Mouse (Mus musculus): ENCODE results near the gene Gipc2. TPM values are rescaled to one million over a fixed set of nuclear protein-coding genes. Genes with fewer than 3 reads are reported as not detected.

The Gipc2 gene
- polyA plus RNA-seq, 1 experiment = 0.06 TPM

- WGBS = 97% methylated on average over 7 of the region's 7 CpGs
- Histone ChIP-seq H3K4me3 (ENCODE audit: extremely low read depth, insufficient read depth, insufficient read length) (no peak overlapping the region), H3K27me3 (ENCODE audit: control insufficient read depth, insufficient read depth, low read length) (no peaks in the 10 kb centered on the region), H3K4me1 (ENCODE audit: control insufficient read depth, insufficient read depth, insufficient read length) (peaks cover 9% of the 10 kb centered on the region), H3K36me3 (ENCODE audit: control insufficient read depth, insufficient read depth, low read length) (no peaks in the 10 kb centered on the region), H3K27ac (ENCODE audit: insufficient read depth, low read length) (no peak overlapping the region)
- DNase-seq (ENCODE audit: low read depth in 1 of 2, low spot score in 2 of 2) = no peak
- TF ChIP-seq POLR2A (IDR thresholded peaks at IDR 0.05; ENCODE audit: low read depth, low read length) (no peak), CTCF (IDR thresholded peaks at IDR 0.05; ENCODE audit: extremely low read depth, insufficient read depth, insufficient read length, insufficient replicate concordance) (no peak)
Measured at GRCm38 (mm10) chr3:152208096-152208885, 42.3 kb upstream of the Gipc2 start.

GRCm38 (mm10) chr3:152207156-152207555, 41.1 kb upstream of the Gipc2 start:
- DNase-seq (ENCODE audit: low read depth in 1 of 2, low spot score in 2 of 2) = no peak
- WGBS = 96% methylated on average over 4 of the region's 4 CpGs
- TF ChIP-seq POLR2A (IDR thresholded peaks at IDR 0.05; ENCODE audit: low read depth, low read length) = no peak
- no peak for TF ChIP-seq CTCF (IDR thresholded peaks at IDR 0.05; ENCODE audit: extremely low read depth, insufficient read depth, insufficient read length, insufficient replicate concordance)

GRCm38 (mm10) chr3:152204577-152204976, 38.5 kb upstream of the Gipc2 start:
- no peak for DNase-seq (ENCODE audit: low read depth in 1 of 2, low spot score in 2 of 2)
- Histone ChIP-seq H3K36me3 (ENCODE audit: control insufficient read depth, insufficient read depth, low read length) (no peaks in the 10 kb centered on the region), H3K27me3 (ENCODE audit: control insufficient read depth, insufficient read depth, low read length) (no peaks in the 10 kb centered on the region), H3K27ac (ENCODE audit: insufficient read depth, low read length) (no peak overlapping the region), H3K4me1 (ENCODE audit: control insufficient read depth, insufficient read depth, insufficient read length) (peaks cover 2% of the 10 kb centered on the region; the same call in 1 of the 2 replicates), H3K4me3 (ENCODE audit: extremely low read depth, insufficient read depth, insufficient read length) (no peak overlapping the region)
- TF ChIP-seq CTCF (IDR thresholded peaks at IDR 0.05; ENCODE audit: extremely low read depth, insufficient read depth, insufficient read length, insufficient replicate concordance) = no peak
- TF ChIP-seq POLR2A (IDR thresholded peaks at IDR 0.05; ENCODE audit: low read depth, low read length) = no peak
- 69% methylated on average over 3 of the region's 3 CpGs for WGBS

More at GRCm38 (mm10) chr3:152207156-152207555, 41.1 kb upstream of the Gipc2 start:
- no peak overlapping the region for H3K4me3 ChIP-seq (ENCODE audit: extremely low read depth, insufficient read depth, insufficient read length)
- H3K36me3 ChIP-seq (ENCODE audit: control insufficient read depth, insufficient read depth, low read length) = no peaks in the 10 kb centered on the region
- H3K4me1 ChIP-seq (ENCODE audit: control insufficient read depth, insufficient read depth, insufficient read length) = peaks cover 5% of the 10 kb centered on the region
- no peaks in the 10 kb centered on the region for H3K27me3 ChIP-seq (ENCODE audit: control insufficient read depth, insufficient read depth, low read length)
- H3K27ac ChIP-seq (ENCODE audit: insufficient read depth, low read length) = no peak overlapping the region

GRCm38 (mm10) chr3:152203996-152204395, 38.0 kb upstream of the Gipc2 start:
- H3K4me1 ChIP-seq (ENCODE audit: control insufficient read depth, insufficient read depth, insufficient read length) = no peaks in the 10 kb centered on the region
- no peaks in the 10 kb centered on the region for H3K36me3 ChIP-seq (ENCODE audit: control insufficient read depth, insufficient read depth, low read length)
- DNase-seq (ENCODE audit: low read depth in 1 of 2, low spot score in 2 of 2) = no peak
- 75% methylated on average over 3 of the region's 3 CpGs for WGBS
- H3K4me3 ChIP-seq (ENCODE audit: extremely low read depth, insufficient read depth, insufficient read length) = no peak overlapping the region
- no peak for TF ChIP-seq POLR2A (IDR thresholded peaks at IDR 0.05; ENCODE audit: low read depth, low read length)
- no peak for TF ChIP-seq CTCF (IDR thresholded peaks at IDR 0.05; ENCODE audit: extremely low read depth, insufficient read depth, insufficient read length, insufficient replicate concordance)
- H3K27me3 ChIP-seq (ENCODE audit: control insufficient read depth, insufficient read depth, low read length) = no peaks in the 10 kb centered on the region
- no peak overlapping the region for H3K27ac ChIP-seq (ENCODE audit: insufficient read depth, low read length)

GRCm38 (mm10) chr3:152203411-152203810, 37.4 kb upstream of the Gipc2 start:
- Histone ChIP-seq H3K4me3 (ENCODE audit: extremely low read depth, insufficient read depth, insufficient read length) (no peak overlapping the region), H3K27ac (ENCODE audit: insufficient read depth, low read length) (no peak overlapping the region), H3K36me3 (ENCODE audit: control insufficient read depth, insufficient read depth, low read length) (no peaks in the 10 kb centered on the region), H3K4me1 (ENCODE audit: control insufficient read depth, insufficient read depth, insufficient read length) (no peaks in the 10 kb centered on the region), H3K27me3 (ENCODE audit: control insufficient read depth, insufficient read depth, low read length) (no peaks in the 10 kb centered on the region)
- no peak for DNase-seq (ENCODE audit: low read depth in 1 of 2, low spot score in 2 of 2)
- WGBS = 83% methylated on average over 6 of the region's 6 CpGs
- TF ChIP-seq POLR2A (IDR thresholded peaks at IDR 0.05; ENCODE audit: low read depth, low read length) (no peak), CTCF (IDR thresholded peaks at IDR 0.05; ENCODE audit: extremely low read depth, insufficient read depth, insufficient read length, insufficient replicate concordance) (no peak)

- no peak for DNase-seq (ENCODE audit: low read depth in 1 of 2, low spot score in 2 of 2)
- Histone ChIP-seq H3K36me3 (ENCODE audit: control insufficient read depth, insufficient read depth, low read length) (no peaks in the 10 kb centered on the region), H3K27ac (ENCODE audit: insufficient read depth, low read length) (no peak overlapping the region), H3K4me1 (ENCODE audit: control insufficient read depth, insufficient read depth, insufficient read length) (no peaks in the 10 kb centered on the region), H3K4me3 (ENCODE audit: extremely low read depth, insufficient read depth, insufficient read length) (no peak overlapping the region), H3K27me3 (ENCODE audit: control insufficient read depth, insufficient read depth, low read length) (no peaks in the 10 kb centered on the region)
- no peak for TF ChIP-seq CTCF (IDR thresholded peaks at IDR 0.05; ENCODE audit: extremely low read depth, insufficient read depth, insufficient read length, insufficient replicate concordance)
Measured at GRCm38 (mm10) chr3:152202942-152203341, 36.9 kb upstream of the Gipc2 start.

- no peak overlapping the region for H3K27ac ChIP-seq (ENCODE audit: insufficient read depth, low read length)
- no peaks in the 10 kb centered on the region; the same call in 1 of the 2 replicates for H3K4me1 ChIP-seq (ENCODE audit: control insufficient read depth, insufficient read depth, insufficient read length)
- no peak for DNase-seq (ENCODE audit: low read depth in 1 of 2, low spot score in 2 of 2)
- no peaks in the 10 kb centered on the region for H3K36me3 ChIP-seq (ENCODE audit: control insufficient read depth, insufficient read depth, low read length)
- H3K27me3 ChIP-seq (ENCODE audit: control insufficient read depth, insufficient read depth, low read length) = no peaks in the 10 kb centered on the region
- H3K4me3 ChIP-seq (ENCODE audit: extremely low read depth, insufficient read depth, insufficient read length) = no peak overlapping the region
- 66% methylated on average over 2 of the region's 2 CpGs for WGBS
- TF ChIP-seq CTCF (IDR thresholded peaks at IDR 0.05; ENCODE audit: extremely low read depth, insufficient read depth, insufficient read length, insufficient replicate concordance) (no peak), POLR2A (IDR thresholded peaks at IDR 0.05; ENCODE audit: low read depth, low read length) (no peak)
Measured at GRCm38 (mm10) chr3:152201651-152202050, 35.6 kb upstream of the Gipc2 start.

Data from spleen, adult 2 months (tissue).